Mouse (Mus musculus) MEL (cell line): ENCODE results near the gene BC051142. TPM values are rescaled to one million over a fixed set of nuclear protein-coding genes. Genes with fewer than 3 reads are reported as not detected.
"Not testable (repeated sequence)": the region's sequence is repeated elsewhere in the genome, so short reads cannot be mapped to it uniquely, and the experiment has no call there.

Experiments used
- DNase-seq: peaks from one replicate; pipeline ENCODE4 v3.0.0; 2011; ENCODE audit warnings: low read depth, low spot score
- H3K27ac ChIP-seq: 2 replicates; pipeline ENCODE4 v1.5.1; 2012; ENCODE audit warnings: low read depth, mild to moderate bottlenecking, control low read depth, low read length, moderate library complexity; ENCODE audit not compliant: control insufficient read depth
- H3K27me3 ChIP-seq, 2 experiments: fragments of 150-350 bp in 1 of 2; sonication (generic) in 1 of 2; 2 replicates each; pipeline ENCODE4 v1.6.1; 2012; ENCODE audit warnings: low read length in 2 of 2, mild to moderate bottlenecking in 2 of 2, improper control_type of control experiment in 1 of 2, moderate library complexity in 1 of 2; ENCODE audit not compliant: insufficient read depth in 2 of 2, control insufficient read depth in 1 of 2
- H3K36me3 ChIP-seq, 2 experiments: 2 replicates each; pipeline ENCODE4 v1.6.1; 2012 to 2014; ENCODE audit warnings: low read length in 2 of 2, improper control_type of control experiment in 1 of 2, inconsistent platforms in 1 of 2, mild to moderate bottlenecking in 1 of 2; ENCODE audit not compliant: insufficient read depth in 2 of 2, control insufficient read depth in 1 of 2
- H3K4me1 ChIP-seq, 2 experiments: fragments of 150-350 bp in 1 of 2; sonication (generic) in 1 of 2; 2 replicates each; pipeline ENCODE4 v1.6.1; 2012; ENCODE audit warnings: low read length in 2 of 2, improper control_type of control experiment in 1 of 2, mild to moderate bottlenecking in 1 of 2; ENCODE audit not compliant: insufficient read depth in 2 of 2, control insufficient read depth in 1 of 2
- H3K4me3 ChIP-seq, 2 experiments: fragments of 150-350 bp in 1 of 2; sonication (generic) in 1 of 2; 2 replicates each; pipeline ENCODE4 v1.5.1; 2012; ENCODE audit warnings: low read depth in 2 of 2, low read length in 2 of 2, mild to moderate bottlenecking in 2 of 2, moderate library complexity in 2 of 2, control low read depth in 1 of 2, improper control_type of control experiment in 1 of 2; ENCODE audit not compliant: control insufficient read depth in 1 of 2, insufficient read depth in 1 of 2
- H3K79me2 ChIP-seq: 2 replicates; pipeline ENCODE4 v1.6.1; 2012; ENCODE audit warnings: mild to moderate bottlenecking, low read length, moderate library complexity; ENCODE audit not compliant: control insufficient read depth, poor library complexity, insufficient read depth
- H3K9ac ChIP-seq: 2 replicates; pipeline ENCODE4 v1.6.1; 2012; ENCODE audit warnings: low read depth, mild to moderate bottlenecking, control low read depth, low read length, moderate library complexity; ENCODE audit not compliant: control insufficient read depth, poor library complexity, severe bottlenecking
- H3K9me3 ChIP-seq: fragments of 150-350 bp; sonication (generic); replicated peaks from 2 replicates; pipeline ENCODE4 v1.6.1; 2012; ENCODE audit warnings: mild to moderate bottlenecking, low read length, improper control_type of control experiment, moderate library complexity; ENCODE audit not compliant: insufficient read depth
- CHD2 ChIP-seq: IDR thresholded peaks from 2 replicates; pipeline ENCODE4 v1.6.1; 2011; ENCODE audit warnings: low read length, improper control_type of control experiment
- CTCF ChIP-seq, 3 experiments: IDR thresholded peaks in 2 of 3; conservative IDR thresholded peaks in 1 of 3; 2 replicates each; pipeline ENCODE4 v1.5.1; 2011 to 2012; ENCODE audit warnings: low read length in 3 of 3, low read depth in 2 of 3, mild to moderate bottlenecking in 2 of 3, improper control_type of control experiment in 1 of 3, inconsistent platforms in 1 of 3, mixed read lengths in 1 of 3, moderate library complexity in 1 of 3; ENCODE audit not compliant: control insufficient read depth in 1 of 3, insufficient read depth in 1 of 3, poor library complexity in 1 of 3, severe bottlenecking in 1 of 3
- GABPA ChIP-seq: IDR thresholded peaks from 2 replicates; pipeline ENCODE4 v1.6.1; 2012; ENCODE audit warnings: low read depth, mild to moderate bottlenecking, inconsistent platforms, low read length, improper control_type of control experiment, moderate library complexity
- KAT2A ChIP-seq: conservative IDR thresholded peaks from 2 replicates; pipeline ENCODE4 v1.6.1; 2012; ENCODE audit warnings: low read depth, low read length, improper control_type of control experiment, inconsistent platforms
- MAX ChIP-seq: IDR thresholded peaks from 2 replicates; pipeline ENCODE4 v1.6.1; 2011; ENCODE audit warnings: low read length, improper control_type of control experiment
- MXI1 ChIP-seq: IDR thresholded peaks from 2 replicates; pipeline ENCODE4 v1.6.1; 2011; ENCODE audit warnings: mild to moderate bottlenecking, low read depth, low read length, improper control_type of control experiment
- NELFE ChIP-seq: IDR thresholded peaks from 2 replicates; pipeline ENCODE4 v1.6.1; 2011; ENCODE audit warnings: low read depth, low read length, improper control_type of control experiment
- NRF1 ChIP-seq: IDR thresholded peaks from 2 replicates; pipeline ENCODE4 v1.6.1; 2014; ENCODE audit warnings: low read depth, mild to moderate bottlenecking, inconsistent platforms, low read length, improper control_type of control experiment, moderate library complexity; ENCODE audit not compliant: poor library complexity, insufficient read depth, severe bottlenecking
- POLR2AphosphoS5 ChIP-seq: IDR thresholded peaks from 2 replicates; pipeline ENCODE4 v1.6.1; 2012; ENCODE audit warnings: low read depth, borderline replicate concordance, mild to moderate bottlenecking, inconsistent platforms, low read length, moderate library complexity, mixed read lengths
- RAD21 ChIP-seq: IDR thresholded peaks from 2 replicates; pipeline ENCODE4 v1.6.1; 2011; ENCODE audit warnings: mild to moderate bottlenecking, low read depth, low read length, improper control_type of control experiment
- RCOR1 ChIP-seq: IDR thresholded peaks from 2 replicates; pipeline ENCODE4 v1.6.1; 2012; ENCODE audit warnings: low read depth, mild to moderate bottlenecking, inconsistent platforms, low read length, improper control_type of control experiment
- SIN3A ChIP-seq: IDR thresholded peaks from 2 replicates; pipeline ENCODE4 v1.6.1; 2012; ENCODE audit warnings: low read length, improper control_type of control experiment, inconsistent platforms
- TCF12 ChIP-seq: IDR thresholded peaks from 2 replicates; pipeline ENCODE4 v1.6.1; 2014; ENCODE audit warnings: low read depth, mild to moderate bottlenecking, inconsistent platforms, low read length, improper control_type of control experiment, moderate library complexity
- UBTF ChIP-seq: IDR thresholded peaks from 2 replicates; pipeline ENCODE4 v1.6.1; 2012; ENCODE audit warnings: low read depth, mild to moderate bottlenecking, inconsistent platforms, low read length, improper control_type of control experiment, moderate library complexity, borderline replicate concordance; ENCODE audit not compliant: insufficient read depth
- USF1 ChIP-seq: IDR thresholded peaks from 2 replicates; pipeline ENCODE4 v1.6.1; 2014; ENCODE audit warnings: low read depth, mild to moderate bottlenecking, inconsistent platforms, low read length, improper control_type of control experiment, moderate library complexity
- USF2 ChIP-seq, 2 experiments: IDR thresholded peaks; 2 replicates each; pipeline ENCODE4 v1.6.1; 2011 to 2012; ENCODE audit warnings: improper control_type of control experiment in 2 of 2, low read length in 2 of 2, borderline replicate concordance in 1 of 2, inconsistent platforms in 1 of 2, low read depth in 1 of 2, mild to moderate bottlenecking in 1 of 2; ENCODE audit not compliant: insufficient read depth in 1 of 2
- ZC3H11A ChIP-seq: IDR thresholded peaks from 2 replicates; pipeline ENCODE4 v1.6.1; 2012; ENCODE audit warnings: low read depth, mild to moderate bottlenecking, inconsistent platforms, low read length, improper control_type of control experiment
- ZNF384 ChIP-seq: IDR thresholded peaks from 2 replicates; pipeline ENCODE4 v1.6.1; 2012; ENCODE audit warnings: low read depth, mild to moderate bottlenecking, inconsistent platforms, low read length, improper control_type of control experiment
- polyA plus RNA-seq, 2 experiments: library from polyadenylated mRNA; stranded (reverse) in 1 of 2; unstranded in 1 of 2; fragments of >175 nt in 1 of 2; fragments of >200 nt in 1 of 2; gene quantifications; 2 replicates each; pipeline versions ENCODE4 v1.2.1 to v1.2.4; 2012; ENCODE audit warnings: low replicate concordance in 2 of 2, low read depth in 1 of 2; ENCODE audit not compliant: insufficient read length in 2 of 2, insufficient read depth in 1 of 2, missing spikeins in 1 of 2
- total RNA-seq: library from RNA; depleted of rRNA; stranded (reverse); fragments of 300-350 nt; gene quantifications from 2 replicates; pipeline ENCODE4 v1.2.3, GENCODE M21; 2012

The BC051142 gene
- total and polyA plus RNA-seq, 3 experiments = 0.06 TPM; not detected in 2

- TF ChIP-seq USF1 = no peak
- no peak for TF ChIP-seq POLR2AphosphoS5
- no peak for TF ChIP-seq RAD21
- TF ChIP-seq KAT2A = no peak
- TF ChIP-seq TCF12 = no peak
- no peak for TF ChIP-seq GABPA
- no peak for TF ChIP-seq NRF1
- TF ChIP-seq NELFE = no peak
- TF ChIP-seq USF2 (IDR thresholded peaks at IDR 0.05; ENCODE audit: borderline replicate concordance in 1 of 2, insufficient read depth in 1 of 2, low read depth in 1 of 2, low read length in 2 of 2) = no peak
- TF ChIP-seq ZNF384 = no peak
- no peak for TF ChIP-seq CHD2
- no peak for TF ChIP-seq ZC3H11A
- DNase-seq = no peak
- no peaks in the 10 kb centered on the region for H3K36me3 ChIP-seq
- no peaks in the 10 kb centered on the region for H3K27me3 ChIP-seq
- no peaks in the 10 kb centered on the region for H3K79me2 ChIP-seq
- H3K4me3 ChIP-seq = no peak overlapping the region
- no peaks in the 10 kb centered on the region for H3K4me1 ChIP-seq
- no peak overlapping the region for H3K9ac ChIP-seq
- H3K9me3 ChIP-seq = no peaks in the 10 kb centered on the region
- H3K27ac ChIP-seq = no peak overlapping the region
Observed at GRCm38 (mm10) chr17:34492796-34493195, 94.2 kb downstream of the BC051142 start.

- H3K9ac ChIP-seq, H3K9me3 ChIP-seq, H3K27me3 ChIP-seq, H3K27ac ChIP-seq, DNase-seq, H3K4me3 ChIP-seq, H3K36me3 ChIP-seq, H3K79me2 ChIP-seq, H3K4me1 ChIP-seq: not testable (repeated sequence)
Observed at GRCm38 (mm10) chr17:34495156-34495555, 96.5 kb downstream of the BC051142 start.

GRCm38 (mm10) chr17:34496539-34496938 is 97.9 kb downstream of the BC051142 start:
- Histone ChIP-seq H3K79me2 (no peaks in the 10 kb centered on the region), H3K27me3 (no peaks in the 10 kb centered on the region), H3K4me3 (no peak overlapping the region), H3K9ac (no peak overlapping the region), H3K27ac (no peak overlapping the region), H3K4me1 (no peaks in the 10 kb centered on the region), H3K9me3 (no peaks in the 10 kb centered on the region), H3K36me3 (no peaks in the 10 kb centered on the region)
- TF ChIP-seq KAT2A (no peak), SIN3A (no peak), MAX (no peak), NELFE (no peak), RCOR1 (no peak), ZNF384 (no peak), NRF1 (no peak), UBTF (no peak), CTCF (IDR thresholded peaks at IDR 0.05 in 2 of 3, conservative IDR thresholded peaks at IDR 0.05 in 1 of 3; ENCODE audit: control insufficient read depth in 1 of 3, insufficient read depth in 1 of 3, low read depth in 2 of 3, low read length in 3 of 3, poor library complexity in 1 of 3, severe bottlenecking in 1 of 3) (no peak), MXI1 (no peak)
- no peak for DNase-seq

GRCm38 (mm10) chr17:34497319-34497718 is 98.7 kb downstream of the BC051142 start:
- not testable (repeated sequence) for H3K4me1 ChIP-seq, H3K9ac ChIP-seq, H3K4me3 ChIP-seq

More at GRCm38 (mm10) chr17:34497319-34497718, 98.7 kb downstream of the BC051142 start:
- not testable (repeated sequence) for H3K36me3 ChIP-seq, H3K79me2 ChIP-seq, H3K9me3 ChIP-seq, H3K27me3 ChIP-seq, H3K27ac ChIP-seq, DNase-seq
